In the genomic region with DNA sequence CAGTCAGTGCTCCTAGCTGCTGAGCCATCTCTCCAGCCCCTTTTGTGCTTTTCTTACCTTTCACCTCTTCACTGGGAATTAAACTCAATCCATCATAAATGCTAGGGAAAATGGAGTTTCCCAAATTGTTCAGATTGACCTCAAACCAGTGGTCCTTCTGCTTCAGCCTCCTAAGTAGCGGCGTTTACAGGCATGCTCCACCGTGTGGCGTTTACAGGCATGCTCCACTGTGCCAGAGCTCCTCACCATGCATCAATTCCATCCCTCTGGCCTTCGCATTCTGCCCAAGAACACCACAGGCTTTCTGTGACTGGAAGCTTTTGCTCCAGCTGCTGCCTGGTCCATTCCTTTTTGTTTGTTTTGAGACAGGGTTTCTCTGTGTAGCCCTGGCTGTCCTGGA, we compare ENCODE assay signal across 32 mouse cellular contexts. TPM values are rescaled to one million over a fixed set of nuclear protein-coding genes. Genes with fewer than 3 reads are reported as not detected.
DNase-seq lines count a peak whose midpoint lies in the region; ATAC-seq and TF ChIP-seq lines count a peak whose summit lies in the region.
"Had no signal": no experiment of that assay in that cellular context is flagged by ENCODE, and none has a peak within 500 bp of the region (broad histone marks: within the 10 kb centered on the region; RNA-seq: fewer than 3 reads in every experiment).

No protein-coding gene starts in this region.

- 61% methylated on average over 5 of the region's 5 CpGs for WGBS in lung, embryonic 14.5 days

- H3K4me2 ChIP-seq in lung, embryonic 14.5 days = no peak overlapping the region
- H3K4me2 ChIP-seq: embryonic facial prominence, embryonic 13.5 days; limb, embryonic 12.5 days; midbrain, embryonic 12.5 days; neural tube, embryonic 15.5 days; stomach, embryonic 15.5 days had no signal

- peak; percentile 18; the same call in 1 of the 2 replicates for TF ChIP-seq CTCF in lung, embryonic 14.5 days (IDR thresholded peaks at IDR 0.05; ENCODE audit: low read depth)
- TF ChIP-seq CTCF in E14TG2a.4 (conservative IDR thresholded peaks at IDR 0.05; ENCODE audit: low read length) = no peak

- no peaks in the 10 kb centered on the region for H3K9me3 ChIP-seq in lung, embryonic 14.5 days (ENCODE audit: low read depth, low read length)
- no peaks in the 10 kb centered on the region for H3K9me3 ChIP-seq in E14TG2a.4 (ENCODE audit: low read length)
- H3K9me3 ChIP-seq: embryonic facial prominence, embryonic 13.5 days; limb, embryonic 12.5 days; midbrain, embryonic 12.5 days; neural tube, embryonic 15.5 days; stomach, embryonic 15.5 days had no signal

- peaks cover 9% of the 10 kb centered on the region for H3K4me1 ChIP-seq in lung, embryonic 14.5 days (ENCODE audit: insufficient read depth)
- H3K4me1 ChIP-seq in E14TG2a.4 (replicated peaks; ENCODE audit: low read depth, low read length) = peaks cover 29% of the 10 kb centered on the region

- H3K27me3 ChIP-seq in lung, embryonic 14.5 days (ENCODE audit: insufficient read depth, low read length) = no peaks in the 10 kb centered on the region
- H3K27me3 ChIP-seq in E14TG2a.4 (ENCODE audit: insufficient read depth, low read length) = no peaks in the 10 kb centered on the region
- H3K27me3 ChIP-seq: embryonic facial prominence, embryonic 13.5 days; stomach, embryonic 15.5 days had no signal

- H3K9ac ChIP-seq in lung, embryonic 14.5 days = no peak overlapping the region
- H3K9ac ChIP-seq: embryonic facial prominence, embryonic 13.5 days; forebrain, postnatal 0 days; limb, embryonic 12.5 days; midbrain, embryonic 12.5 days; neural tube, embryonic 15.5 days; stomach, embryonic 15.5 days had no signal

- no peaks in the 10 kb centered on the region for H3K36me3 ChIP-seq in lung, embryonic 14.5 days (ENCODE audit: insufficient read depth)
- H3K36me3 ChIP-seq in E14TG2a.4 (ENCODE audit: insufficient read depth, low read length) = peaks cover 3% of the 10 kb centered on the region
- H3K36me3 ChIP-seq: embryonic facial prominence, embryonic 13.5 days; limb, embryonic 12.5 days; midbrain, embryonic 12.5 days; neural tube, embryonic 15.5 days; stomach, embryonic 15.5 days had no signal

- H3K4me3 ChIP-seq in lung, embryonic 14.5 days (ENCODE audit: low read depth, low read length) = no peak overlapping the region
- H3K4me3 ChIP-seq in E14TG2a.4 (replicated peaks; ENCODE audit: low read length) = 0 out of 2 replicates have a peak overlapping the region, but pooled peaks have one; percentile 26
- H3K4me3 ChIP-seq: embryonic facial prominence, embryonic 13.5 days; erythroblast, embryonic 14.5 days; left cerebral cortex, adult 2 months; limb, embryonic 12.5 days; midbrain, embryonic 12.5 days; neural tube, embryonic 15.5 days; stomach, embryonic 15.5 days had no signal

- no peak overlapping the region for H3K27ac ChIP-seq in lung, embryonic 14.5 days (ENCODE audit: low read depth)
- H3K27ac ChIP-seq: embryonic facial prominence, embryonic 13.5 days; left cerebral cortex, adult 2 months; limb, embryonic 12.5 days; midbrain, embryonic 12.5 days; neural tube, embryonic 15.5 days; stomach, embryonic 15.5 days had no signal

- no peak for DNase-seq in lung, embryonic 14.5 days
- DNase-seq in lung, postnatal 36 days = no peak
- peak; percentile 55 for DNase-seq in 416B (ENCODE audit: low read depth)
- DNase-seq in ZHBTc4 (ENCODE audit: low read depth, low spot score) = peak; percentile 58
- DNase-seq in gastrocnemius, postnatal 25 days = no peak
- no peak for DNase-seq in layer of hippocampus, postnatal 10 days (ENCODE audit: low spot score in 2 of 2)
- DNase-seq: adrenal gland, postnatal 14 days; cerebellum, adult 18-20 months; cerebellum, postnatal 10 days; forebrain, postnatal 0 days; gastrocnemius, postnatal 10 days; heart, postnatal 14 days; kidney, adult 8-10 months; kidney, postnatal 14 days; lung, postnatal 10 days; retina, postnatal 1 day; right cerebral cortex, postnatal 25 days; thymus, adult 2 months; thymus, postnatal 36 days had no signal

- no peak for ATAC-seq in lung, embryonic 14.5 days (ENCODE audit: insufficient read depth)
- ATAC-seq: forebrain, postnatal 0 days; hindbrain, embryonic 16.5 days had no signal

RNA-seq across cellular contexts. Expression of gene Tuba1c, which starts 2.6 kb away (rescaled TPM):
- polyA plus RNA-seq in lung, embryonic 14.5 days (2014; fragmentation: Nextera tagmentation; extraction: Ambion mirVana) = 224 and 232 TPM in 2 replicates
- 10 to 100 TPM in 1 of 2 experiments, 1 to 10 TPM in 1; 7.1 to 10.7 TPM for total RNA-seq in gastrocnemius, postnatal 25 days (2021)
- 100 to 1,000 TPM; 234 TPM for total RNA-seq in layer of hippocampus, postnatal 10 days (2021)

RNA-seq across cellular contexts. Expression of gene Prph, which starts 27.9 kb away (rescaled TPM):
- 0.91 and 1.8 TPM in 2 replicates for polyA plus RNA-seq in lung, embryonic 14.5 days (2014; fragmentation: Nextera tagmentation; extraction: Ambion mirVana)
- 1 to 10 TPM in 1 of 2 experiments, under 1 TPM in 1; 0.75 to 1.4 TPM for total RNA-seq in gastrocnemius, postnatal 25 days (2021)
- 10 to 100 TPM in 1 of 2 experiments, 1 to 10 TPM in 1; 9.1 to 13.2 TPM for total RNA-seq in layer of hippocampus, postnatal 10 days (2021)
- total RNA-seq: common myeloid progenitor, adult 5-6 weeks; granulocyte monocyte progenitor cell, adult 5-6 weeks; monocyte, adult 5-6 weeks had no signal
- polyA plus RNA-seq: erythroblast, embryonic 14.5 days had no signal

RNA-seq across cellular contexts. Expression of gene Troap, which starts 47.3 kb away (rescaled TPM):
- 33.4 and 35.1 TPM in 2 replicates for polyA plus RNA-seq in lung, embryonic 14.5 days (2014; fragmentation: Nextera tagmentation; extraction: Ambion mirVana)
- total RNA-seq in gastrocnemius, postnatal 25 days (2021) = under 1 TPM in 1 of 2 experiments, not detected in 1; 0.49 TPM
- total RNA-seq in layer of hippocampus, postnatal 10 days (2021) = 1 to 10 TPM; 1.4 to 1.7 TPM
- total RNA-seq: liver, adult 2 months; monocyte, adult 5-6 weeks had no signal
- polyA plus RNA-seq: liver, adult 2 months had no signal

Comparison
In these comparisons a context has a peak if more than half of its experiments do, and no peak if none do; other contexts are left out.
1. DNase-seq: peak in 416B (single experiment) and ZHBTc4 (single experiment); none in lung, embryonic 14.5 days (single experiment), lung, postnatal 36 days (single experiment), gastrocnemius, postnatal 25 days (single experiment) and layer of hippocampus, postnatal 10 days (0 of 2).
2. RNA of gene Tuba1c, which starts 2.6 kb away (total RNA-seq): 234 TPM in layer of hippocampus, postnatal 10 days; 7.1 to 10.7 TPM in gastrocnemius, postnatal 25 days; every median in the first group is over 10 times any median in the second.
3. RNA of gene Prph, which starts 27.9 kb away (total RNA-seq): 9.1 to 13.2 TPM in layer of hippocampus, postnatal 10 days; 0.75 to 1.4 TPM in gastrocnemius, postnatal 25 days; every median in the first group is over 4 times any median in the second.